Mouse (Mus musculus): ENCODE data around the gene Nlgn2. TPM values are rescaled to one million over a fixed set of nuclear protein-coding genes. Genes with fewer than 3 reads are reported as not detected.
A peak's percentile ranks its signal among the peaks of the same experiment; 100 is the strongest.

The Nlgn2 gene
- total and polyA plus RNA-seq, 3 experiments = 20.3 to 43.3 (median 29.8) TPM

GRCm38 (mm10) chr11:69795168-69795982 is 42.2 kb downstream of the Nlgn2 start, which contains the start of gene Chrnb1 (continued):
- TF ChIP-seq SIN3A (IDR thresholded peaks at IDR 0.05; ENCODE audit: low read length) = no peak; the same call in none of the 2 replicates
- TF ChIP-seq CHD2 (IDR thresholded peaks at IDR 0.05; ENCODE audit: low read length) = no peak
- TF ChIP-seq MAX (IDR thresholded peaks at IDR 0.05; ENCODE audit: low read length) = 0 out of 2 replicates have a peak, but pooled peaks have one; percentile 44
- TF ChIP-seq ELF1 (IDR thresholded peaks at IDR 0.05; ENCODE audit: low read depth, low read length) = 0 out of 2 replicates have a peak, but pooled peaks have one; percentile 20
- 0 out of 2 replicates have a peak, but pooled peaks have one; percentile 6 for TF ChIP-seq RCOR1 (IDR thresholded peaks at IDR 0.05; ENCODE audit: low read depth, low read length)
- TF ChIP-seq MAZ (IDR thresholded peaks at IDR 0.05; ENCODE audit: low read depth, low read length) = peak; percentile 35; the same call in 1 of the 2 replicates
- peak; percentile 62; the same call in 1 of the 2 replicates for TF ChIP-seq NELFE (IDR thresholded peaks at IDR 0.05; ENCODE audit: low read depth, low read length)
- TF ChIP-seq TAL1 (IDR thresholded peaks at IDR 0.05; ENCODE audit: low read length) = no peak
- peak; percentile 78 for TF ChIP-seq TBP (IDR thresholded peaks at IDR 0.05; ENCODE audit: low read depth, low read length)
- TF ChIP-seq MXI1 (IDR thresholded peaks at IDR 0.05; ENCODE audit: low read depth, low read length) = peak; percentile 52

- no peaks in the 10 kb centered on the region for H3K9me3 ChIP-seq (replicated peaks; ENCODE audit: insufficient read depth, low read length)
- no peaks in the 10 kb centered on the region for H3K27me3 ChIP-seq (ENCODE audit: control insufficient read depth in 1 of 2, insufficient read depth in 2 of 2, low read length in 2 of 2)
- H3K4me3 ChIP-seq (ENCODE audit: control insufficient read depth in 1 of 2, insufficient read depth in 1 of 2, low read depth in 2 of 2, low read length in 2 of 2) = no peak overlapping the region
- H3K79me2 ChIP-seq (ENCODE audit: control insufficient read depth, insufficient read depth, low read length, poor library complexity) = no peaks in the 10 kb centered on the region
- peaks cover 0 to 4% of the 10 kb centered on the region in 2 experiments; a peak in 1 of 4 replicates for H3K36me3 ChIP-seq (ENCODE audit: control insufficient read depth in 1 of 2, insufficient read depth in 2 of 2, low read length in 2 of 2)
- no peak overlapping the region for H3K27ac ChIP-seq (ENCODE audit: control insufficient read depth, low read depth, low read length)
- no peak for DNase-seq (ENCODE audit: low read depth, low spot score)
- no peak overlapping the region for H3K9ac ChIP-seq (ENCODE audit: control insufficient read depth, low read depth, low read length, poor library complexity, severe bottlenecking)
- H3K4me1 ChIP-seq (ENCODE audit: control insufficient read depth in 1 of 2, insufficient read depth in 2 of 2, low read length in 2 of 2) = peaks cover 2 to 3% of the 10 kb centered on the region in 2 experiments; a peak in 1 of 4 replicates
- TF ChIP-seq MEF2A (IDR thresholded peaks at IDR 0.05; ENCODE audit: extremely low read depth, insufficient replicate concordance, low read depth, low read length, poor library complexity, severe bottlenecking) (no peak), GABPA (IDR thresholded peaks at IDR 0.05; ENCODE audit: low read depth, low read length) (no peak), MXI1 (IDR thresholded peaks at IDR 0.05; ENCODE audit: low read depth, low read length) (no peak), RCOR1 (IDR thresholded peaks at IDR 0.05; ENCODE audit: low read depth, low read length) (no peak), KAT2A (conservative IDR thresholded peaks at IDR 0.05; ENCODE audit: low read depth, low read length) (no peak), ELF1 (IDR thresholded peaks at IDR 0.05; ENCODE audit: low read depth, low read length) (no peak), MAFK (IDR thresholded peaks at IDR 0.05; ENCODE audit: borderline replicate concordance, low read depth, low read length) (no peak), HCFC1 (IDR thresholded peaks at IDR 0.05; ENCODE audit: low read depth, low read length) (no peak), MAX (IDR thresholded peaks at IDR 0.05; ENCODE audit: low read length) (no peak), TBP (IDR thresholded peaks at IDR 0.05; ENCODE audit: low read depth, low read length) (no peak), EP300 (IDR thresholded peaks at IDR 0.05; ENCODE audit: low read depth in 1 of 2, low read length in 2 of 2) (no peak), POLR2A (IDR thresholded peaks at IDR 0.05; ENCODE audit: control insufficient read depth in 1 of 2, insufficient read depth in 1 of 2, low read depth in 1 of 2, low read length in 2 of 2, poor library complexity in 1 of 2) (no peak), POLR2AphosphoS5 (IDR thresholded peaks at IDR 0.05; ENCODE audit: borderline replicate concordance, low read depth, low read length) (no peak), E2F4 (IDR thresholded peaks at IDR 0.05; ENCODE audit: borderline replicate concordance, low read depth, low read length) (no peak), UBTF (IDR thresholded peaks at IDR 0.05; ENCODE audit: borderline replicate concordance, insufficient read depth, low read depth, low read length) (no peak), TCF12 (IDR thresholded peaks at IDR 0.05; ENCODE audit: low read depth, low read length) (no peak), ZC3H11A (IDR thresholded peaks at IDR 0.05; ENCODE audit: low read depth, low read length) (no peak), POLR2AphosphoS2 (IDR thresholded peaks at IDR 0.05; ENCODE audit: low read length) (no peak), BHLHE40 (IDR thresholded peaks at IDR 0.05; ENCODE audit: borderline replicate concordance, low read depth, low read length) (no peak), USF1 (IDR thresholded peaks at IDR 0.05; ENCODE audit: low read depth, low read length) (no peak)
Observed at GRCm38 (mm10) chr11:69793429-69793828, 44.2 kb downstream of the Nlgn2 start.
